ENCODE assay signal across 11 mouse cellular contexts in the genomic region with DNA sequence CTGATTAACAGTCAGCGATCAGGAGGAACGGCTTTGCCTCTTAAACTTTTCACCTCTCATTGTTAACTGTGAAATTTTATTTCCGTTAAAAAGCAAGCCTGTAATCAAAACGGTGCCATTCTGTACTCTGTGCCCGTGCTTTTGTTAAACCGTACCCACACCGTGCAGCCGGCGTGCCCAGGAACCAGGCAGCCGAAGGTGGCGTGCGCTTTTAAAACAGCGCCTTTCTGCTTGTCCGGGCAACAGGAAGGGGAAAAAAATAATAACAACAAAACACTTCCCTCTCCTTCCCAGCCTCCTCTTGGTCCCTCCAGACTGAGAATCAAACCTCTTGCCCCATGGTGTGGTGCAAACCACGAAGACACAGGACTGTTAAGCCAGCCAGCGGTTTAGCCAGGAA.
DNase-seq lines count a peak whose midpoint lies in the region; ATAC-seq lines count a peak whose summit lies in the region.
"Had no signal": no experiment of that assay in that cellular context is flagged by ENCODE, and none has a peak within 500 bp of the region (broad histone marks: within the 10 kb centered on the region; RNA-seq: fewer than 3 reads in every experiment).

No protein-coding gene starts in this region.

- peak; percentile 25 for DNase-seq in kidney, adult 18-20 months
- DNase-seq in kidney, adult 11 months: no peak
- no peak for DNase-seq in embryonic facial prominence, embryonic 14.5 days (ENCODE audit: low spot score)
- peak; percentile 47 for DNase-seq in hindbrain, embryonic 11.5 days (ENCODE audit: low spot score)
- peak; percentile 92 for DNase-seq in midbrain, embryonic 11.5 days (ENCODE audit: low spot score, missing footprints)
- DNase-seq in thymus, postnatal 4 days: no peak
- DNase-seq in testis, postnatal 10 days (ENCODE audit: low spot score): no peak
- DNase-seq: cerebellum, postnatal 10 days; liver had no signal

- H3K27ac ChIP-seq in embryonic facial prominence, embryonic 14.5 days (replicated peaks; ENCODE audit: low read depth, low read length): no peak overlapping the region
- no peak overlapping the region for H3K27ac ChIP-seq in hindbrain, embryonic 11.5 days (ENCODE audit: low read depth, low read length)
- no peak overlapping the region for H3K27ac ChIP-seq in midbrain, embryonic 11.5 days (ENCODE audit: low read depth, low read length)

- no peak for ATAC-seq in embryonic facial prominence, embryonic 14.5 days (ENCODE audit: low read depth)
- ATAC-seq in hindbrain, embryonic 11.5 days (ENCODE audit: low FRiP score): no peak
- ATAC-seq in midbrain, embryonic 11.5 days (ENCODE audit: low FRiP score): no peak
- ATAC-seq in cerebellum, adult (ENCODE audit: insufficient number of reproducible peaks, low FRiP score, low TSS enrichment): no peak

- H3K4me3 ChIP-seq in embryonic facial prominence, embryonic 14.5 days (ENCODE audit: low read depth, low read length): peak overlapping the region; percentile 7
- H3K4me3 ChIP-seq in hindbrain, embryonic 11.5 days (ENCODE audit: low read depth, low read length): no peak overlapping the region
- H3K4me3 ChIP-seq in midbrain, embryonic 11.5 days (ENCODE audit: low read depth, low read length): peak overlapping the region; percentile 10; the same call in 1 of the 2 replicates

- H3K4me2 ChIP-seq in embryonic facial prominence, embryonic 14.5 days (ENCODE audit: low read depth, low read length): peak overlapping the region; percentile 35
- H3K4me2 ChIP-seq in hindbrain, embryonic 11.5 days (replicated peaks; ENCODE audit: low read depth, low read length): no peak overlapping the region
- peak overlapping the region; percentile 37 for H3K4me2 ChIP-seq in midbrain, embryonic 11.5 days

- no peaks in the 10 kb centered on the region for H3K36me3 ChIP-seq in embryonic facial prominence, embryonic 14.5 days (ENCODE audit: control insufficient read depth, insufficient read depth, low read length)
- no peaks in the 10 kb centered on the region for H3K36me3 ChIP-seq in hindbrain, embryonic 11.5 days (ENCODE audit: control insufficient read depth, insufficient read depth, low read length)
- H3K36me3 ChIP-seq in midbrain, embryonic 11.5 days (ENCODE audit: control insufficient read depth, insufficient read depth, low read length): no peaks in the 10 kb centered on the region

- no peaks in the 10 kb centered on the region for H3K4me1 ChIP-seq in embryonic facial prominence, embryonic 14.5 days (ENCODE audit: control insufficient read depth, insufficient read depth, low read length)
- H3K4me1 ChIP-seq in hindbrain, embryonic 11.5 days (replicated peaks; ENCODE audit: control insufficient read depth, insufficient read depth, low read length): no peaks in the 10 kb centered on the region
- H3K4me1 ChIP-seq in midbrain, embryonic 11.5 days (ENCODE audit: control insufficient read depth, insufficient read depth, low read length): peaks cover 10% of the 10 kb centered on the region

- WGBS in embryonic facial prominence, embryonic 14.5 days: 2% methylated on average over 16 of the region's 16 CpGs
- WGBS in hindbrain, embryonic 11.5 days: under 1% methylated on average over 16 of the region's 16 CpGs
- 1% methylated on average over 16 of the region's 16 CpGs for WGBS in midbrain, embryonic 11.5 days

- H3K9ac ChIP-seq in embryonic facial prominence, embryonic 14.5 days (ENCODE audit: low read depth, low read length): no peak overlapping the region
- no peak overlapping the region for H3K9ac ChIP-seq in hindbrain, embryonic 11.5 days (ENCODE audit: low read depth, low read length)
- no peak overlapping the region for H3K9ac ChIP-seq in midbrain, embryonic 11.5 days (ENCODE audit: low read length)

- peaks cover 70% of the 10 kb centered on the region for H3K27me3 ChIP-seq in embryonic facial prominence, embryonic 14.5 days (replicated peaks; ENCODE audit: control insufficient read depth, insufficient read depth, low read length)
- peaks cover 77% of the 10 kb centered on the region for H3K27me3 ChIP-seq in hindbrain, embryonic 11.5 days (ENCODE audit: control insufficient read depth, insufficient read depth, low read length)
- H3K27me3 ChIP-seq in midbrain, embryonic 11.5 days (ENCODE audit: control insufficient read depth, insufficient read depth, low read length): peaks cover 83% of the 10 kb centered on the region
- H3K27me3 ChIP-seq: CH12.LX had no signal

- H3K9me3 ChIP-seq in embryonic facial prominence, embryonic 14.5 days (ENCODE audit: control insufficient read depth, low read length): no peaks in the 10 kb centered on the region
- no peaks in the 10 kb centered on the region for H3K9me3 ChIP-seq in hindbrain, embryonic 11.5 days (ENCODE audit: control insufficient read depth, low read length)
- no peaks in the 10 kb centered on the region for H3K9me3 ChIP-seq in midbrain, embryonic 11.5 days (ENCODE audit: control insufficient read depth, low read length)

Comparison
In these comparisons a context has a peak if more than half of its experiments do, and no peak if none do; other contexts are left out.
1. DNase-seq: peak in kidney, adult 18-20 months (single experiment), hindbrain, embryonic 11.5 days (single experiment) and midbrain, embryonic 11.5 days (single experiment); none in kidney, adult 11 months (single experiment), embryonic facial prominence, embryonic 14.5 days (single experiment), thymus, postnatal 4 days (single experiment) and testis, postnatal 10 days (single experiment).